Mouse (Mus musculus): ENCODE measurements around the gene Cela3b.
A peak's percentile ranks its signal among the peaks of the same experiment; 100 is the strongest.
"Not testable (repeated sequence)": the region's sequence is repeated elsewhere in the genome, so short reads cannot be mapped to it uniquely, and the experiment has no call there.

Cela3b gene

DNA sequence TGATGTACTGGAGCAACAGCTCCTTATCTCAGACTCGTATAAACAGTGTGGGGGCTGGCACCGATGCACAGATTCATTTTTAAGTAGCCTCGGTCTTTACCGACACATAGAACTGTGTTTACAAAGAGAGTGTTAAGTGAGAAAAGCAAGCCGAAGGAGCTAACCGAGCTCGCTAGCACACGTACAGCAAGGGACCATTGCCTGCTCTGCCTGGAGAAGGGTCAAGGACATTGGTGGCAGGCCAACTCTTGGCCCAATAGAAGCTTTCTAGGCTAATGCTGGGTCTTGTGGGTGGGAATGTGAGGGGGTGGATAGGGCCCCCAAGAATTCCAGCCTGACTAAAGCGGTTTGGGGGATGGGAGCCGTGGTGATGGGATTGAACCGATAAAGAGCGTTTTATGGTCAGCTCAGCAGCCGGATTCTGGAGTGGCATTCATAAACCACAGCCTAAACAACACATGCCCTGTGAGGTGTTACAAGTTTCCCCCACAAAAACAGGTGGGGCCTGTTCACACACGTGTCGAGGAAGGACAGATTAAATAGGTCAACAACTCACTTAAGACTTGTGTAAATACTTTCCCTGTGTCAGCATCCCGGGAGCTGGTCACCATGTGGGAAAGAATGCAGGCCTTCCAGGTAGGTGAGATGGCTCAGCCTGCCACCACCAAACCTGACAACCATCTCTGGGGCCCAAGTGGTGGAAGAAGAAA is 31.8 kb upstream of the Cela3b start:
- DNase-seq (ENCODE audit: low spot score in 2 of 2): no peak

GRCm38 (mm10) chr4:137461217-137461616 is 30.9 kb upstream of the Cela3b start:
- DNase-seq (ENCODE audit: low spot score in 2 of 2): no peak

GRCm38 (mm10) chr4:137460676-137461075 is 30.3 kb upstream of the Cela3b start:
- DNase-seq (ENCODE audit: low spot score in 2 of 2): no peak

DNA sequence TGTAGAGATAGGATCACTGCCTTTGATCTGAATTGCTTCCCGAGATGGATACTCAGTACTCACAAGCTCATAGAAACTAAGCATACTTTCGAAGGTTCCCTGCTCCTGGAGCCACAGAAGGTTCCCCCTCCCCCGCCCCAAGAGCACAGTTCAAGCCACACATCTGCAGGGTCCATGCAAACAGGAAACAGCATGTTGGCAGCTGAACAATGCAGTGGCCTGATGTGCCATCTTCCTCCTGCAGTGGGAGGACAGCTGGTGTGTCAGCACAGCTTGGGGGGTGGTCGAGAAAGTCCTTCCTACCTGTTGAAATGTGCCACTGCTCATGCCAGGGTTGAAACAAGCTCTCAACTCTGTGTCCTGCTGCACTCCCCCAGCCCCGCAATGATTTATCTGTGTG is 28.5 kb upstream of the Cela3b start:
- no peak for DNase-seq (ENCODE audit: low spot score in 2 of 2)

- DNase-seq (ENCODE audit: low spot score in 2 of 2): no peak
These were observed 28.0 kb upstream of the Cela3b start for GRCm38 (mm10) chr4:137458310-137458709.

DNA sequence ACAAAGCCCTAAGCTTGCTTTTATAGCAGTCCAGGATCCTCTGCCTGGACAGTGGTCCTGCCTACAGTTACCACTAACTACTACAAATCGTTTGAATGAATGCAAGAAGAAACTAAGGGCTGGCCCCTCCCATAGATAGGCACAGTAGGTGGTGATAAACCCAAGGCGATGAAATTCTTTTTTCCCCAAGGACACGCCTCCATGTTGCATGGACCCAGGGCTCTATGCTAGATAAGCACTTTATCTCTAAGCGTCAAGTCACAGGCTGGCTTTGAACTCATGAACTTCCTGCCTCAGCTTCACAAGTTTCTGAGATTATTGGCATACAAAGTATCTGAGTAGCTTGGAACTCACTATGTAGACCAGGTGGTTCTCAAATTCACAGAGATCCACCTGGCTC is 27.0 kb upstream of the Cela3b start:
- DNase-seq (ENCODE audit: low spot score in 2 of 2): no peak

- no peak for DNase-seq (ENCODE audit: low spot score in 2 of 2)
These were observed 26.2 kb upstream of the Cela3b start for GRCm38 (mm10) chr4:137456581-137456980.

GRCm38 (mm10) chr4:137454582-137454981 is 24.2 kb upstream of the Cela3b start:
- no peak for DNase-seq (ENCODE audit: low spot score in 2 of 2)

DNA sequence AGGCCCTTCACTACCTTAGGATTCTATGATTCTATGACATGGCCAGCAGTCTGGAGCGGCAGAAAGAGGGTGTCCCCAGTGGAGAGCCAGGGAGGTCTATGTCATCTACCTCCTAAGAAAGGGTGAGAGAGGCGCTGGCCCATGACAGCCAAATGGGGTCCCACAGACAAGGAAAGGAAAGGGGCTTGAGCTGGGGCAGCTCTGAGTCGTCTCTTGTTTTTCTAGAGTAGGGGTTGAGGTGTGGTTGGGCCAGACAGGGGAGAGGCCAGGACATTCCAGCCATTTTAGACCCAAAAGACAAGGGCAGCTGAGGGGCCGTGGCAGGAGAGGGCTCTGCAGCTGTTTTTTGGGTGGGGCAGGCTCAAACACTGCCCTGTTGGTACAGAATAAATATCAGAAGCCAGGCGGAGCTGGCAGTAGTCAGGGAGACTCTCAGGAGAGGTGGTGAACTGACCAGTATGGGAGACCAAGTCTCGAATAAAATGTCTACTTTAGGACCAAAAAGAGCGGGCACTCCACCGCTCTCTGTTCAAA is 23.0 kb upstream of the Cela3b start, which contains the start of gene 1700013G24Rik:
TSS of gene 1700013G24Rik (plus strand) at position 51 of the 534 bp plus-strand sequence.
- no peak for DNase-seq (ENCODE audit: low spot score in 2 of 2)

DNA sequence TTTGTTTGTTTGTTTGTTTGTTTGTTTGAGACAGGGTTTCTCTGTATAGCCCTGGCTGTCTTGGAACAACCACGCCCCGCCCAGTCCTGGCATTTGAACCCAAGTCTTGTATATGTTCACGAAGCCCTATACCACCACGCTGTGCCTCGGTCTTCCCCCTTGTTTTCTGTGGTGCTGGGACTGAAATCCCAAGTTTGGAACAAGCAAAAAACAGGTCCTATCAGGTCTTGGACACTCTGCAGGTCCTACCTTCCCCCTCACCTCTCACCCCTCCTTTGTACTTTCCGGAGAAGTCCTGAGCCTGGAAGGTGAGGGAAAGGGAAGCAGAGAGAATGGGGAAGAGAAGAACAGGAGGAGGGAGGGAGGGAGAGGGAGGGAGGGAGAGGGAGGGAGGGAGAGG is 21.9 kb upstream of the Cela3b start:
- no peak for DNase-seq (ENCODE audit: low spot score in 2 of 2)

- DNase-seq (ENCODE audit: low spot score in 2 of 2): no peak
These were observed 19.4 kb upstream of the Cela3b start for GRCm38 (mm10) chr4:137449715-137450114.

- DNase-seq (ENCODE audit: low spot score in 2 of 2): no peak
These were observed 18.8 kb upstream of the Cela3b start for GRCm38 (mm10) chr4:137449132-137449531.

- no peak for DNase-seq (ENCODE audit: low spot score in 2 of 2)
These were observed 18.3 kb upstream of the Cela3b start for GRCm38 (mm10) chr4:137448641-137449040.

DNA sequence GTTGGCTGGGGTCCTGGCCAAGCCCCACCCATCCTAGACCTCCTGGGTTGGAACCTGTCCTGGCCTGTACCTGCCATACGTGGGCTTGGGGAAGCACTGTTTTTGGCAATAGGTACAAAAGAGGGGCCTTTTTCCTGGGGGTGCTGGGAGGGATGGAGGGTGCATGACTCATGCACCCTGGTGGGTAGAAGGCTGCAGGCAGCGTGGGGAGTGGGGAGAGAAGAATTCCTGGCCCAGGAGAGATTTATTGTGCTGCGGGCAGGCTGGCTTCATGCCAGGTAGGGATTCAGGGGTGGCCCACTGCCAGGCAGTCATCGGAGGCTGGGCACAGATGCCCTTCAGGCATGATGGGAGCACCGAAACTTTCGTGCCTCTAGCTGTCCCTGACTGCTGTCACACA is 17.9 kb upstream of the Cela3b start:
- no peak for DNase-seq (ENCODE audit: low spot score in 2 of 2)

- no peak for DNase-seq (ENCODE audit: low spot score in 2 of 2)
These were observed 17.2 kb upstream of the Cela3b start for GRCm38 (mm10) chr4:137447363-137448196.

DNA sequence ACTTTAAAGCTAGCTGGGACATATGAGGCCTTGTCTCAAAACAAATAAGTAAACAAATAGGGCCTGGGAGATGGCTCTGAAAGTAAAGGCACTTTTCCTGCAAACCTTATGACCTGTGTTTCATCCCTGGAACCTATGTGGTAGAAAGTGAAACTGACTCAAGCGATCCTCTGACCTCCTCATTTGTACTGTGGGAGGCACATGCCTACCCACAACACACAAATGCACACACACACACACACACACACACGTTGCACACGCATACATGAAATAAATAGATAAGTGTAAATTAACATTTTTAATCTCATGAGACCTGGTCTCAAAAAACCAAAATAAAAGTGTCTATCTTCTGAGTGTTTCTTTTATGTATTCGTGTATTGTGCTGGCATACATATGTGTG is 15.5 kb upstream of the Cela3b start:
- no peak for DNase-seq (ENCODE audit: low spot score in 2 of 2)

DNA sequence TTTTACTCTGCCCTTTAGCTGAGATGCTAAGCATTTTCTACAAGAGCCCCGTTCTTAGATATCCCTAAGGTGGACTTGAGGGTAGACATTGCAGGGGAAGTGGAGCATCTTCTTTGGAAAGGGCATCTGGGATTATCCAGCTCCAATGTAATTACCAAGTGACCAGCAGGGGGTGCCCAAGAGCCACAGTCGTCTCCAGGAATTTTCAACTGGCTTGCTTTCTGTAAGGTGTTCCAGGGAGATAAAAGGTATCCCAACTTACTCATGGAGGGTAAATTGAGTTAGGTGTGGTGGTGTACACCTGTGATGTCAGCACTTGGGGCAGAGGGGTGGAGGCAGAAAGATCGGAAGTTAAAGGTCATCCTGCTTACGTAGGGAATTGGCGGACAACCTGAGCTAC is 13.3 kb upstream of the Cela3b start:
- DNase-seq (ENCODE audit: low spot score in 2 of 2): peak; percentile 67 to 82

DNA sequence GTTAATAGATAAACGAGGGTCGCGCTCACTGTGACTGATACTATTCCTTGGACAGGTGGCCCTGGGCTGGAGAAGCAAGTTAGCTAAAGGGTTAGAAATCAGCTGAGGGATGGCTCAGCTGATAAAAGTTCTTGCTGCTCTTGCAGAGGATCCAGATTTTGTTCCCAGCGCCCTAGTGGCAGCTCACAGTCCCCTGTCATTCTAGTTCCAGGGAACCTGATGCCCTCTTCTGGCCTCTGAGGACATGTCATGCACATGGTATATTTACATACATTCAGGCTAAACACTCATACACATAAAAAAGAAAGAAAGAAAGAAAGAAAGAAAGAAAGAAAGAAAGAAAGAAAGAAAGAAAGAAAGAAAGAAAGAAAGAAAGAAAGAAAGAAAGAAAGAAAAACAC is 11.0 kb upstream of the Cela3b start:
- no peak for DNase-seq (ENCODE audit: low spot score in 2 of 2)

DNA sequence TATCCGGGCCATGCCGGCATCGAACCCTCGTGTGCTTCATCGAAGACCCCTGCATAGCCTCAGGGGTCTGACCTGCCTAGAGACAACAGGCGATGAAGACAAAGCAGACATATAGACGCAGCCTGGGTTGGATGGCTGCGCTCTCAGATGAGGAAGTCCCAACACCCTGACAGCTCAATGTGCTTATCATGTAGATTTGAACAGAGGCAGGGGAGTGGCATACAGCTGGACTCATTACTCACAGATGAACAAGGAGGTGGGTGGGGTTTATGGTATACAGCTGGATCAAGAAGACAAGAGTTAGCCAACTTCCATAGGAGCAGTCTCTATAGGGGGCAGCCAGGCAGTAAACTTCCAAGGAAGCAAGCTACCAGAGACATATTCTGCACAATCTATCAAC is 8.5 kb upstream of the Cela3b start:
- no peak for DNase-seq (ENCODE audit: low spot score in 2 of 2)

- DNase-seq (ENCODE audit: low spot score in 2 of 2): no peak
These were observed 6.8 kb upstream of the Cela3b start for GRCm38 (mm10) chr4:137436979-137437669.

GRCm38 (mm10) chr4:137432700-137433550 is 2.6 kb upstream of the Cela3b start:
- not testable (repeated sequence) for DNase-seq (ENCODE audit: low spot score in 2 of 2)

Measured in spleen, postnatal 10 days (tissue).